In genomic region chr3:23135551-23135950, GRCm38 (mm10) we compare ENCODE assay signal across 19 mouse cellular contexts.
"Had no signal": no experiment of that assay in that cellular context is flagged by ENCODE, and none has a peak within 500 bp of the region (broad histone marks: within the 10 kb centered on the region; RNA-seq: fewer than 3 reads in every experiment).

No protein-coding gene starts in this region.

- H3K4me2 ChIP-seq: limb, embryonic 13.5 days; liver, embryonic 12.5 days; liver, embryonic 15.5 days; lung, embryonic 15.5 days; midbrain, embryonic 13.5 days had no signal

- H3K27ac ChIP-seq: left cerebral cortex, adult 2 months; limb, embryonic 10.5 days; limb, embryonic 13.5 days; liver, embryonic 12.5 days; liver, embryonic 15.5 days; lung, embryonic 15.5 days; midbrain, embryonic 10.5 days; midbrain, embryonic 13.5 days had no signal

- ATAC-seq: liver, embryonic 12.5 days; midbrain, embryonic 13.5 days had no signal

- H3K4me3 ChIP-seq: left cerebral cortex, adult 2 months; limb, embryonic 10.5 days; limb, embryonic 13.5 days; liver, embryonic 12.5 days; liver, embryonic 15.5 days; lung, embryonic 15.5 days; megakaryocyte, embryonic 14.5 days; midbrain, embryonic 10.5 days; midbrain, embryonic 13.5 days had no signal

- H3K36me3 ChIP-seq: limb, embryonic 10.5 days; limb, embryonic 13.5 days; liver, embryonic 12.5 days; liver, embryonic 15.5 days; lung, embryonic 15.5 days; midbrain, embryonic 10.5 days; midbrain, embryonic 13.5 days had no signal

- H3K27me3 ChIP-seq: limb, embryonic 13.5 days; liver, embryonic 12.5 days; liver, embryonic 15.5 days; lung, embryonic 15.5 days; megakaryocyte, embryonic 14.5 days; midbrain, embryonic 13.5 days had no signal

- H3K9ac ChIP-seq: limb, embryonic 13.5 days; liver, embryonic 12.5 days; liver, embryonic 15.5 days; lung, embryonic 15.5 days; midbrain, embryonic 13.5 days had no signal

- DNase-seq: kidney, adult 11 months; kidney, adult 9 months; kidney, postnatal 36 days; layer of hippocampus, postnatal 36 days; liver; lung, adult 18-20 months; lung, postnatal 10 days; lung, postnatal 36 days; thymus, adult 18-20 months; thymus, postnatal 36 days had no signal

- H3K4me1 ChIP-seq: limb, embryonic 10.5 days; limb, embryonic 13.5 days; liver, embryonic 12.5 days; liver, embryonic 15.5 days; lung, embryonic 15.5 days; megakaryocyte, embryonic 14.5 days; midbrain, embryonic 10.5 days; midbrain, embryonic 13.5 days had no signal

- H3K9me3 ChIP-seq: limb, embryonic 10.5 days; limb, embryonic 13.5 days; liver, embryonic 12.5 days; liver, embryonic 15.5 days; lung, embryonic 15.5 days; megakaryocyte, embryonic 14.5 days; midbrain, embryonic 10.5 days; midbrain, embryonic 13.5 days had no signal
